Mouse (Mus musculus) cerebellum, adult 2 months (tissue): ENCODE results near the gene Diexf.

Experiments used
- CTCF ChIP-seq: fragments of 200-500 bp; IDR thresholded peaks from 2 replicates; pipeline ENCODE4 v1.5.1; 2011; ENCODE audit warnings: low read depth, mild to moderate bottlenecking, control low read depth, low read length, moderate library complexity, borderline replicate concordance; ENCODE audit not compliant: insufficient read depth
- POLR2A ChIP-seq: fragments of 200-500 bp; IDR thresholded peaks from 2 replicates; pipeline ENCODE4 v1.6.1; 2011; ENCODE audit warnings: low read length, control low read depth, borderline replicate concordance; ENCODE audit not compliant: insufficient read depth

DNA sequence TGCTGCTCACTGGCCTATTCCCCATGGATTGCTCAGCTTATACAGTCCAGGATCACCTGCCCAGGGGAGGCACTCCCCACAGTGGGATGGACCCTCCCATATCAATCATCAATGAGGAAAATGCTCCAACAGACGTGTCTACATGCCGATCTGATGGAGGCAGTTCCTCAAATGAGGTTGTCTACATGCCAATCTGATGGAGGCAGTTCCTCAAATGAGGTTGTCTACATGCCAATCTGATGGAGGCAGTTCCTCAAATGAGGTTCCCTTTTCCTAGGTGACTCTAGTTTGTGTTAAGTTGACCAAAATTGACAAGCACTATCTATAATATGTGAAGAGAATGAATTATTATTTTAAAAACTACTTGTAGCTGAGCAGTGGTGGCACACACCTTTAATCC lies 69.9 kb downstream of the Diexf start:
- no peak for TF ChIP-seq POLR2A
- no peak for TF ChIP-seq CTCF
